Mouse (Mus musculus) gastrocnemius, postnatal 36 days (tissue): ENCODE results near the gene Pip5k1c. TPM values are rescaled to one million over a fixed set of nuclear protein-coding genes. Genes with fewer than 3 reads are reported as not detected.

Experiments
- DNase-seq, 2 experiments: peaks; one replicate each; pipeline ENCODE4 v3.0.0; 2022
- intact Hi-C: fragments of 180-260 bp; cut with DNase I; formaldehyde crosslinking; loops from one replicate; pipeline ENCODE4 v1.15.1; 2025
- long read RNA-seq, 2 experiments: library from polyadenylated mRNA; stranded (forward); transcript quantifications; one replicate each; pipeline ENCODE4 v2.0.0; 2021
- total RNA-seq, 2 experiments: library from RNA; stranded (reverse); gene quantifications; 2 replicates each; pipeline ENCODE4 v1.2.3; 2021

Pip5k1c gene
- total RNA-seq = 10 to 100 TPM; 21.4 to 23.2 TPM
- long read RNA-seq, experiment 1, full-length matches to known transcripts = 2 of 11 reads
- long read RNA-seq, experiment 1, partial matches to known transcripts = 2 of 11 reads
- long read RNA-seq, experiment 1, other reads (novel, unspliced or antisense) = 7 of 11 reads
- long read RNA-seq, experiment 2, full-length matches to known transcripts = 3 of 15 reads
- long read RNA-seq, experiment 2, partial matches to known transcripts = 1 of 15 reads
- long read RNA-seq, experiment 2, other reads (novel, unspliced or antisense) = 11 of 15 reads

- DNase-seq = peak; percentile 98 to 99
- intact Hi-C loops = loop anchor here (2.0 kb wide), 1 partner anchor 28 kb away; the partner anchor contains the start of gene Cactin
These were observed at the start of gene Pip5k1c for GRCm38 (mm10) chr10:81292554-81293333. Gene Pip5k1c, plus strand, starts transcription at chr10:81292963.

- no peak for DNase-seq
- intact Hi-C loops = no loop called here
These were observed 48.6 kb upstream of the Pip5k1c start for GRCm38 (mm10) chr10:81244146-81244545.

GRCm38 (mm10) chr10:81244595-81244994 lies 48.2 kb upstream of the Pip5k1c start:
- peak; percentile 64 to 75 for DNase-seq
- intact Hi-C loops = no loop called here

DNA sequence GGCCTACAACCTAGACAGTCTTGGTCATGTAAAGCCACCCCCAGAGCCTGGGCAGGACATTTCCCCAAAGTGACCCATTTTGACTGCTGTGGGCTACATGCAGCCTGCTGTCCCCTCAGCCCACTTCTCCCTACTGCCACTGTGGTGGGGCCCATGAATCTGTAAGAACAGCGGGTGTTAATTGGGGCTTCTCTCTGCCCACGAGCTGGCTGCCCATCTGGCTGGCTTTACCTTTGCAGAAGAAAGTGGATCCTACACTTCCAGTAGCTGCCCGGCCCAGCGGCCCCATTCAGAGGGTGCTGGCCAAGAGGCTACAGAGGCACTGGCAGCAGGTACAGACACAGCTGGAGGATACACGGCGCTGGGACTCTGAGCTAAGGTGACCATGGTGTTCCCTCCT lies 47.6 kb upstream of the Pip5k1c start:
- intact Hi-C loops = no loop called here
- DNase-seq = no peak

DNA sequence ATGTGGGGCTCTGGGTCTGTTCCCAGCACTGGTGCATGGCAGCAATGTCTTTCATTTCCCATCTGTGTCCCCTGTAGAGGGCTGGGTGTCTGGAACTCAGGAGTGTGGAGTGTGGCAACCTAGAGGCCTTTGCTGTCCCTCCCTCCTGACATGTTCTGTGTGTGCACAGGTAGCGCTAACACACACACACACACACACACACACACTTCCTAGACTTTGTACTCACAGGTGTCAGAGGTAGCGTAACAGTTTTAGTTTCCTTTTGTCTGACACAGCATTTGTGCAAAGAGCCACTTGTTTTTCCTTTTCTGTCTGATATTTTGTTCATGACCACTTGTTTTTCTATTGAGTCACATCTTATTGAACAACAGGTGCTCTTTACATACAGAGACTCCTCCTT lies 45.0 kb upstream of the Pip5k1c start:
- intact Hi-C loops = no loop called here
- DNase-seq = no peak

DNA sequence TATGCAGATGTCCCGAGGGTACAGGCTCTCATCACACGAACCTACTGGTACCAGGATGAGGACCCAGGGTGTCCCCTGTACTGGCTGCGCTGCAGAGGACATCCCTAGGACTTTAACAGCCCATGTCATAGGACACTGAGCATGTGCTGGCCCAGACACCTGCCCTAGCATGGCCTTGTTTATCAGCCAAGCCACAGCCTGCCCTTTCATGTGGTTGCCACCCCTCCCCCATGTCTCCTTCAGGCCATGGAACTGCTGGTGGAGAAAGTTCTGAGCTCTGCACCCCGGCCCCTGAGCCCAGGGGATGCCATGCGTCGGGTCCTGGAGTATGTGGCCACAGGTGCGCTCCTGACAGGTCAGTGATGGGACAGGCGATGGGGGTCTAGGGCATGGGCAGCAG lies 43.3 kb upstream of the Pip5k1c start:
- intact Hi-C loops = no loop called here
- no peak for DNase-seq

DNA sequence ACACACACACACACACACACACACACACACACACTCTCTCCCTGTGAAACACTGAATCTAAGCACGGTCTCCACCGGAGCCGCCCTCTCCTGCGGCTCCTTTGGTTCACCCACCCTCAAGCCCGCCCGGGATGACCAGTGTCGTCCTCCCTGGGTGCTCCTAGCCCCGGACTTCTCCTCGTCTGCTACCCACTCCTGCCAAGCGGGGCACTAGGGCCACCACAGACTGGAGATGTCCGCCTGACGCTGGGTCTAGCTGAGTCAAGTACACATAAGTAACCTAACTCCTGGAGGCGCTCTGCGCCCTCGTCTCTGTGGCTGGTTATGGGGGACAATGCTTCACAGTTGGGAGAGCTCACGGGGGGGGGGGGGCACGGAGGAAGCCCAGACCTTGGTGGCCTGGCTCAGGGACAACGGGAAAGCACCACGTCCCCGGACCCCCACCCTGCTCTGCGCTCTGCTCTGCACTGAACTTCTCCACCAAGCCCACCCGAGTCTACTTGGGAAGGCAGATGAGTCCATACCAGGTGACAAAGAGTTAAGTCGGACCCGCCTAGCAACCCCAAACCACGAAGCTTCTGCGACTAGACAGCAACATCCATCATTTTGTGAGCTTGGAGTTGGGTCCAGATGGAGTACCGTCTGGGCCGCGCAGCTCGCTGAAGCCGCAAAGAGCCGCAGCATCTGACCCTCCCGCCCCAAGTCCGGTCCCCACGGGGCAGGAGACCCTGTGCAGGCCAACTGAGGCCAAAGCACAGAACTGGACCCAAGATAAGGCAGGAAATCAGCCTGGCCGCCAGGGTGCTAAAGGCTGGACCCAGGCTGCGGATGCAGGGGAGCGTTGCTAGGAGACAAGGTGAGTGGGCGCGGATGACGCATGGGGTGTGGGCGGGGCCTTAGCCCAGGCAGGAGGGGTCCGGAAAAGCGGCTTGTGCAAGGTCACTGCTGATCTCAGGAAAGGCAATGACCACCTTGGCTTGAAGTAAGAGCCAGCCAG lies 40.0 kb upstream of the Pip5k1c start, which contains the start of gene Matk:
Gene Matk, plus strand, starts transcription at position 512 of the 996 bp plus-strand sequence.
- intact Hi-C loops = no loop called here
- DNase-seq = no peak

- intact Hi-C loops = no loop called here
- DNase-seq = no peak
These were observed 37.9 kb upstream of the Pip5k1c start for GRCm38 (mm10) chr10:81254886-81255285.

DNA sequence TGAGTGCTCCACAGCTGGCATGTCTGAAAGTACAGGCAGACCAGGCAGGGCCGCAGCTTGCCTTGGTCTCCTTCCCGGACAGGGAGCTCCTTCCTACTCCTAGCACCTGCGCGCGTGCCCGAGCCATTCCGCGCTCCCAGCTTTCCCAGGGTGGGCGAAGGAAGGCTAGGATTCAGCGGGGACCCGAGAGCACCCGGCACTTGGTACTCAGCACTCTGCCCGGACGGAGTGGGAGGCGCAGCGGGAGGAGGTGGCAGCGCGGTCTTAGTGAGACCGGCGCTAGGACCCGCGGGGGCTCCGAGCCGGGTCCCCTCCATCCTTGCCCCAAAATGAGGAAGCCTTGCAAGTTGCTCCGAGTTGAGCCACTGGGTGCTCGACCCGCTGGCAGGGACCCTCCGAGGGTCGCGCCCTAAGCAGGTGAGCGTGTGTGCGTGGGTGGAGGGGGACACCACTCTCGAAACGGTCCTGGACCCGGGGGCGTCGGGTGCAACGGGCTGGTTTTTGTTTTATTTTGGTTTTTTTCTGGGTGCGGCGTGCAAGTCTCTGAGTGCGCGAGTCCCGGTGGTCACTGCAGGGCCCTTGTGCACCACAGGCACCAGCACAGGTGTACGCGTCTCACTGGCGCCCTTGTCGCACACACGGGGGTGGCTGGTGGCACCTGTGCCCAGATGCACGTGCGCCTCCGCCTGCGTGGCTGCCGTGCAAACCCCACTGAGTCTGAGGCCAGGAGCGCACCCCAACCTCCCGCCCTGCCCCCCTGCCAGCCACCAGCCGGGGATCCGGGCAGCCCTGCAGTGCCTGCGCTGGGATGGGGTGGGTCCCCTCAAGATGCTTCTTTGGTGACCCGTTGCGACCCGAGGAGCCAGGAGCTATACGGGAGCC lies 35.4 kb upstream of the Pip5k1c start:
- intact Hi-C loops = no loop called here
- no peak for DNase-seq

DNA sequence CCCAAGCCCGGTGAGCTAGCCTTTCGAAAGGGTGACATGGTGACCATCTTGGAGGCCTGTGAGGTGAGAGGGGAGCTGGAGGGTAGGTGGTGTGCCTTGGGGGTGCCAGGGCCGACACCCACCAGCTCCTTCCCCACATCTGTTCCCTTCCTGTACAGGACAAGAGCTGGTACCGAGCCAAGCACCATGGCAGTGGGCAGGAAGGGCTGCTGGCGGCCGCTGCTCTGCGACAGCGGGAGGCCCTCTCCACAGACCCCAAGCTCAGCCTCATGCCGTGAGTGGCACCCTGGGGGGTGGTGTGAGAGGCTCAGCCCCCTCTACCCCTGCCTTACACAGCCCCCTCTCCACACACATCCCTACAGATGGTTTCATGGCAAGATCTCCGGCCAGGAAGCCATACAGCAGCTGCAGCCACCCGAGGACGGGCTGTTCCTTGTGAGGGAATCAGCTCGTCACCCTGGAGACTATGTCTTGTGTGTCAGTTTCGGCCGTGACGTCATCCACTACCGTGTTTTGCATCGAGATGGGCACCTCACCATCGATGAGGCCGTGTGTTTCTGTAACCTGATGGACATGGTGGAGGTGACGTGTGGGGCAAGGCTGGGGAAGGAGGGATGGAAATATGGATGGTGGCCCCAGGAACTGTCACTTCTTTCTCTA lies 33.4 kb upstream of the Pip5k1c start:
- intact Hi-C loops = no loop called here
- no peak for DNase-seq

- intact Hi-C loops = no loop called here
- no peak for DNase-seq
These were observed 31.7 kb upstream of the Pip5k1c start for GRCm38 (mm10) chr10:81261025-81261424.

GRCm38 (mm10) chr10:81265540-81265939 lies 27.2 kb upstream of the Pip5k1c start:
- no peak for DNase-seq
- intact Hi-C loops = no loop called here

DNA sequence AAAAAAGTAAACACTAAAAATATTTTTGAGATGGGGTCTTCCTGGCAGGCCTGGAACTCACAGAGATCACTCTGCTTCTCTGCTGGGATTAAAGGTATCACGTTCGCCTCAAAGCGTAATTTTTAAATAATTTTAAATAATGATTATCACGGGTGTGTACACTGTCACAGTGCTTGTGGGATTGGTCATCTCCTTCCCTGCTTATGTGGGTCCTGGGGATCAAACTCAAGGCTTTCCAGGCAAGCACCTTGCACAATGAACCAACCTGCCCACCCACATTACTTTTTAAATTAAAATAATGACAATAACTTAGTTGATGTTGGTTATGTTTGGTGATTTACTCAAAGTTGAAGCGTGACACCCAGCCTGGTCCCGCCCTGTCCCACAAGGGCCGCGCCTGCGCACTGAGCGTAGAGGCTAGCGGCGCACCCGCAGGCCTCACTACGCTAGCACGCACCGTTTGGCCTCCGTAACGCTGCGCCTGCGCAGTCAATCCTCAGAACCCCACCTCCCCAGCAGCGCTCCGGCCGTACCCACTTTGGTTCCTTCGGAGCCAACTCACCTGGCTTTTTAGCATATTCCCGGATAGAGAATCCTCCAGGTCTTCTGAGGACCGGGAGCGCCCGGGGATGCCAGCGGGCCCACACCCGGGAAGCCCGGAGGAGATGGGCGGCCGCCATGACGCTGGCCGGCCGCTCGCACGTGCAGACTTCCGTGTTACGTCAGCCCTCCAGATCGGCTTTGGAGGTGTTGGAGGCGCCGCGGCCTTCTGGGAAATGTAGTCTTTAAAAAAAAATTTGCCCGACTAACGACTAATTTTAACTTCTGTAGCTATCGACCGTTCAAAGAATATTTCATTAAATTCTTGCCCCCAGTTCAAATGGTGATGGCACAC lies 26.3 kb upstream of the Pip5k1c start, which contains the start of the genes Mrpl54 and Apba3:
Gene Mrpl54, minus strand, starts transcription at position 724 of the 895 bp plus-strand sequence.
Gene Apba3, plus strand, starts transcription at position 750 of the 895 bp plus-strand sequence.
- DNase-seq = peak; percentile 95 to 96
- intact Hi-C loops = no loop called here

DNA sequence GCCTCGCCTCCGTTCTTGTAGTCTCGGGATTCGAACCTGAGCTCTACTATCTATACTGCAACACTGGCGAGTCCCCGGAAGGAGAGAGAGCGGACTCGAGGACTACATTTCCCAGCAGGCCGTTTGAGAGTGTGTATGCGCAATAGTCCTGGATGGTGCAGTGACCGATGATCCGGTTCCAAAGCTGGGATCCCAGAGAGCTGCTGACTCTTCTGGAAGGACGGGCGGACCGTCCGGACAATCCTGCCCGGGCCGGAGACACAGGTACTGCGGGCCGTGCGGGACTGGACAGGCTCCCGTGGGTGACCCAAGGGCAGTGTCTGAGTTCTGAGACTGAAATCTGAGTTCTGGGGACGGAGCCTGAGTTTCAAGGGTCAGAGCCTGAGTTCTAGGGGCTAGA lies 24.7 kb upstream of the Pip5k1c start:
- peak; percentile 77 to 84 for DNase-seq
- intact Hi-C loops = no loop called here

DNA sequence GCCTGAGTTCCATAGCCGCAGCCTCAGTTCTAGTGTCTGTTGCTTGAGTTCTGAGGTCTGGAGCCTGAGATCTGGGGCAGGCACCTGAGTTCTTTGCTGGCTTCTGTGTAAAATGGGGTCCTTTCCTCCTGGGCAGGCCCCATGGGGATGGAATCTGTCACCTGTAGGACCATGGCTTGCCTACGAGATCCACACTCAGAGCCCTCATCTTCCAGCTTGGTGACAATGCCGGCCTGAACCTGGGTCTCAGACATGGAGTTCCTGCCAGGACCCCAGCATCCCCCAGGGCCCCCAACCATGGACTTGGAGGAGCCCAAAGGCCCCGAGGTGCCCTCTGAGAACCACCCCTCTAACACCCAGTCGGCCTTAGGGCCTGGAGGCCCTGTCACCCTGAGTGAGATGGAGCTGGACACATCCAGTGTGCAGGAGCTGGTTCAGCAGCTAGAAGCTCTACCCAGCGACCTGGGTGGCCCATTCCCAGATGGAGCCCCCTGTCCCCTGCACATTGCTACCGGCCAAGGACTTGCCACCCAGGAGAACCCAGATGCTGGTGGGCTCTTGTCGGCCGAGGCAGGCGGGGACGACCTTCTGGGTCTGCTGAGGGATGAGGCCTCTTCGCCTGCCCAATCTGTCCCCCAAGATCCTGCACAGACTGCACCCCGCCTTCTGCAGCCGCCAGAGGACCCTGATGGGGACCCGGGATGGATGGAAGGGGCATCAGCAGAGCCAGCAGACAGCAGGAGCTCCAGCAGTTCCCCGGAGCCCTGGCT lies 23.9 kb upstream of the Pip5k1c start:
- intact Hi-C loops = no loop called here
- no peak for DNase-seq

GRCm38 (mm10) chr10:81272356-81272755 lies 20.4 kb upstream of the Pip5k1c start:
- DNase-seq = no peak
- intact Hi-C loops = no loop called here

DNA sequence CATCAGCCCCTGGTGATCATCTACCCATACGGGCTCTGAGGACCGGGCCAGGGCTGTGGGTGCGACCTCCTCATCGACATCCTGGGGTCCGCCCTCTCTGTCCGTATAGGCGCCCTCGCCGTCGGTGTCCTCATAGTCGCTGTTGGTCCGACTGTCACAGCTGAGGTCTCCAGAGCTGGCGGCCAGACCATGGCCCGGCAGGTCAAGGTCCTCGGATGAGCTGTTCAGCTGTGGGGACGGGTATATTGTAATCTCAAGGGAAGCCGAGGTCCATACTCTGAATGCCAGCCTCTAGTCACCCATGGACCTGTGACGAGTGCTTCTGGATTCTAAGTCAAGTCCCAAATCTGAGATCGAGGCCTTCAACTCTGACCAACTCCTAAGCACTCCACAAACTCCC lies 18.9 kb upstream of the Pip5k1c start:
- DNase-seq = no peak
- intact Hi-C loops = no loop called here
